Mouse (Mus musculus) telencephalon, adult 2 months (tissue): ENCODE data around the gene Pip4k2b.

Experiments used
- DNase-seq: peaks from one replicate; pipeline ENCODE4 v3.0.0-alpha.2; 2011; ENCODE audit warnings: low read depth, low spot score

Pip4k2b gene

DNA sequence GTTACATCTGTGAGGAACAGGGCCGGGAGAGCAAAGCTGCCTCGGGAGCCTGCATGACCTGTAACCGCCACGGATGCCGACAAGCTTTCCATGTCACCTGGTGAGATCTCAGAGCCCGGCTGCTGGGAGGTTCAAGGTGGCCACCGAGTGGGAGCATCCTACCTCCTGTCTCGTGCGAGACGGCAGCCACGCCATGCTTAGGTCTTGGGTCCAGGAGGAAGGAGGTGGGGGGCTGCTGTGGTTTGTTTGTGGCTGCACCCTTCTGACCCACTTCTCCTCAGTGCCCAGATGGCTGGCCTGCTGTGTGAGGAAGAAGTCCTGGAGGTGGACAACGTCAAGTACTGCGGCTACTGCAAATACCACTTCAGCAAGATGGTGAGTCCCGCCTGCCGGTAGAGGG is 77.7 kb downstream of the Pip4k2b start:
- no peak for DNase-seq

DNA sequence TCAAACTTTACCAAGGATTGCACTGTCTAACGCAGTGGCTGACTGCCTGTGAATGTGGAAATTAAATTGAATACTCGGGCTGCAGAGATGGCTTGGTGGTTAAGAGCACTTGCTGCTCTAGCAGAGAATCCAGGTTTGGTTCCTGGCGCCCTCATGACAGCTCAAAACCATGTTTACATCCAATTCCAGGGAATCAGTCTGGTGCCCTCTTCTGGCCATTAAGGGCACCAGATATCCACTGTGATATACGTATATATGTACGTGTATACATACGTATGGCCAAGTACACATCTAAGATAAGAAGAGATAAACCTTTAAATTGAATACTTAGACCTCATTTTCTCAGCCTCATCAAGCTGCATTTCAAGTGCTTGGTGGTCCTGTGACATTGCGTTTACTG is 78.3 kb downstream of the Pip4k2b start:
- no peak for DNase-seq

DNA sequence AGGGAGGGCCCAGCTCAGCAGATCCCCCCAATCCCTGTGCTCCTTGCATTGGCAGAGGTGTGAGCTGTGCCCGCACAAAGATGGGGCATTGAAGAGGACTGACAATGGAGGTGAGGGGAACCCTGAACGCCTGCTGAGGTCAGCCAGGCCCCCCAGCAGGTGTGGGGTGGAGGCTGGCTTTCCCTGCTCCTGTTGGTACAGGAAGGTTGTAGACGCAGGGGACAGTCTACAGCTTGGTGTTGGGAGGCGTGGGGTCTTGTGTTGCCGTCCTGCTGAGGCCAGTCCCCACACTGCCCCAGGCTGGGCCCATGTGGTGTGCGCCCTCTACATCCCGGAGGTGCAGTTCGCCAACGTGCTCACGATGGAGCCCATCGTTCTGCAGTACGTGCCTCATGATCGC is 79.1 kb downstream of the Pip4k2b start:
- no peak for DNase-seq
